Mouse (Mus musculus): ENCODE data around the gene Apoa4.

Apoa4 gene

GRCm38 (mm10) chr9:46228491-46228890 is 12.0 kb upstream of the Apoa4 start, which contains the start of gene Apoa1:
Apoa1 (plus strand) TSS chr9:46228580.
- no peak for DNase-seq

GRCm38 (mm10) chr9:46229573-46230449 is 10.7 kb upstream of the Apoa4 start:
- peak; percentile 91 for DNase-seq

- no peak for DNase-seq
These were observed 10.0 kb upstream of the Apoa4 start for GRCm38 (mm10) chr9:46230450-46230975.

- peak; percentile 49 for DNase-seq
These were observed 5.3 kb upstream of the Apoa4 start for GRCm38 (mm10) chr9:46235196-46235595.

GRCm38 (mm10) chr9:46235596-46235648 is 5.1 kb upstream of the Apoa4 start, which contains the start of gene Apoc3:
Apoc3 (minus strand) TSS chr9:46235636.
- DNase-seq = no peak

- no peak for DNase-seq
These were observed 4.8 kb upstream of the Apoa4 start for GRCm38 (mm10) chr9:46235649-46236048.

GRCm38 (mm10) chr9:46238850-46239249 is 1.6 kb upstream of the Apoa4 start:
- DNase-seq = no peak

- no peak for DNase-seq
These were observed 1.3 kb downstream of the Apoa4 start for GRCm38 (mm10) chr9:46241818-46242217.

GRCm38 (mm10) chr9:46243122-46243521 is 2.6 kb downstream of the Apoa4 start:
- DNase-seq = no peak

GRCm38 (mm10) chr9:46243584-46243983 is 3.1 kb downstream of the Apoa4 start:
- no peak for DNase-seq

- DNase-seq = peak; percentile 68
These were observed 6.3 kb downstream of the Apoa4 start for GRCm38 (mm10) chr9:46246752-46247324.

- DNase-seq = no peak
These were observed 15.7 kb downstream of the Apoa4 start for GRCm38 (mm10) chr9:46256177-46256576.

- no peak for DNase-seq
These were observed 16.3 kb downstream of the Apoa4 start for GRCm38 (mm10) chr9:46256658-46257385.

- no peak for DNase-seq
These were observed 17.1 kb downstream of the Apoa4 start for GRCm38 (mm10) chr9:46257546-46257945.

GRCm38 (mm10) chr9:46259111-46259510 is 18.6 kb downstream of the Apoa4 start:
- no peak for DNase-seq

GRCm38 (mm10) chr9:46261131-46261530 is 20.6 kb downstream of the Apoa4 start:
- DNase-seq = no peak

- DNase-seq = no peak
These were observed 27.9 kb downstream of the Apoa4 start, which contains the start of gene Apoa5 for GRCm38 (mm10) chr9:46268343-46268873. Apoa5 (plus strand) TSS chr9:46268633.

GRCm38 (mm10) chr9:46269125-46269524 is 28.6 kb downstream of the Apoa4 start:
- DNase-seq = no peak

GRCm38 (mm10) chr9:46270782-46271181 is 30.3 kb downstream of the Apoa4 start:
- DNase-seq = no peak

GRCm38 (mm10) chr9:46272070-46272469 is 31.6 kb downstream of the Apoa4 start:
- DNase-seq = no peak

- peak; percentile 82 for DNase-seq
These were observed 32.4 kb downstream of the Apoa4 start, which contains the start of gene Zpr1 for GRCm38 (mm10) chr9:46272677-46273454. Zpr1 (plus strand) TSS chr9:46273064.

- no peak for DNase-seq
These were observed 34.0 kb downstream of the Apoa4 start for GRCm38 (mm10) chr9:46274494-46274893.

All from cerebellum, adult 8-10 months (tissue).